Mouse (Mus musculus): ENCODE data around the gene Arf5. TPM values are rescaled to one million over a fixed set of nuclear protein-coding genes. Genes with fewer than 3 reads are reported as not detected.

Arf5 gene
- total RNA-seq, 2 experiments from 2014 or later = 295 to 301 TPM

GRCm38 (mm10) chr6:28423767-28424695, 671 bp downstream of the Arf5 start:
- intact Hi-C loops (cut with DNase I) = loop anchor here (1.0 to 10.0 kb wide), 3 partner anchors 56 to 601 kb away; partner anchors contain the start of gene Lrrc4
- peak; percentile 56 to 57 for DNase-seq (ENCODE audit: low spot score in 2 of 2)

GRCm38 (mm10) chr6:28425019-28425418, 1.7 kb downstream of the Arf5 start:
- DNase-seq (ENCODE audit: low spot score in 2 of 2) = no peak
- intact Hi-C loops (cut with DNase I) = loop anchor here (10.0 kb wide), 1 partner anchor 600 kb away; no protein-coding TSS in a partner anchor

GRCm38 (mm10) chr6:28427096-28427839, 3.9 kb downstream of the Arf5 start, which contains the start of gene Fscn3:
Gene Fscn3 (plus strand): TSS chr6:28427789.
- DNase-seq (ENCODE audit: low spot score in 2 of 2) = no peak
- intact Hi-C loops (cut with DNase I) = loop anchor here (10.0 kb wide), 1 partner anchor 598 kb away; no protein-coding TSS in a partner anchor

GRCm38 (mm10) chr6:28428290-28428689, 4.9 kb downstream of the Arf5 start, which contains the start of gene Gcc1:
Gene Gcc1 (minus strand): TSS chr6:28428390.
- intact Hi-C loops (cut with DNase I) = loop anchor here (10.0 kb wide), 1 partner anchor 597 kb away; no protein-coding TSS in a partner anchor

GRCm38 (mm10) chr6:28429870-28430269, 6.5 kb downstream of the Arf5 start:
- intact Hi-C loops (cut with DNase I) = loop anchor here (10.0 kb wide), 1 partner anchor 595 kb away; no protein-coding TSS in a partner anchor
- no peak for DNase-seq (ENCODE audit: low spot score in 2 of 2)

More at GRCm38 (mm10) chr6:28428290-28428689, 4.9 kb downstream of the Arf5 start, which contains the start of gene Gcc1:
- no peak for DNase-seq (ENCODE audit: low spot score in 2 of 2)

- intact Hi-C loops (cut with DNase I) = no loop called here
- DNase-seq (ENCODE audit: low spot score in 2 of 2) = no peak
Measured at GRCm38 (mm10) chr6:28430795-28431537, 7.6 kb downstream of the Arf5 start.

GRCm38 (mm10) chr6:28431538-28431855, 8.1 kb downstream of the Arf5 start:
- DNase-seq (ENCODE audit: low spot score in 2 of 2) = no peak
- intact Hi-C loops (cut with DNase I) = no loop called here

GRCm38 (mm10) chr6:28447937-28448336, 24.6 kb downstream of the Arf5 start:
- intact Hi-C loops (cut with DNase I) = no loop called here
- peak in 1 of 2 experiments; percentile 11 for DNase-seq (ENCODE audit: low spot score in 2 of 2)

- no peak for DNase-seq (ENCODE audit: low spot score in 2 of 2)
- intact Hi-C loops (cut with DNase I) = no loop called here
Measured at GRCm38 (mm10) chr6:28449253-28449652, 25.9 kb downstream of the Arf5 start, which contains the start of gene Pax4. Gene Pax4 (minus strand): TSS chr6:28449353.

GRCm38 (mm10) chr6:28450481-28450880, 27.1 kb downstream of the Arf5 start:
- no peak for DNase-seq (ENCODE audit: low spot score in 2 of 2)
- intact Hi-C loops (cut with DNase I) = no loop called here

GRCm38 (mm10) chr6:28450977-28451376, 27.6 kb downstream of the Arf5 start:
- intact Hi-C loops (cut with DNase I) = no loop called here
- no peak for DNase-seq (ENCODE audit: low spot score in 2 of 2)

- intact Hi-C loops (cut with DNase I) = no loop called here
- no peak for DNase-seq (ENCODE audit: low spot score in 2 of 2)
Measured at GRCm38 (mm10) chr6:28459221-28459668, 35.9 kb downstream of the Arf5 start.

- intact Hi-C loops (cut with DNase I) = no loop called here
- peak; percentile 44 to 59 for DNase-seq (ENCODE audit: low spot score in 2 of 2)
Measured at GRCm38 (mm10) chr6:28460534-28460933, 37.2 kb downstream of the Arf5 start.

- no peak for DNase-seq (ENCODE audit: low spot score in 2 of 2)
- intact Hi-C loops (cut with DNase I) = no loop called here
Measured at GRCm38 (mm10) chr6:28464630-28465029, 41.3 kb downstream of the Arf5 start.

GRCm38 (mm10) chr6:28470017-28470602, 46.8 kb downstream of the Arf5 start:
- intact Hi-C loops (cut with DNase I) = no loop called here
- DNase-seq (ENCODE audit: low spot score in 2 of 2) = no peak

- intact Hi-C loops (cut with DNase I) = no loop called here
- no peak for DNase-seq (ENCODE audit: low spot score in 2 of 2)
Measured at GRCm38 (mm10) chr6:28470621-28471020, 47.3 kb downstream of the Arf5 start.

- intact Hi-C loops (cut with DNase I) = no loop called here
- DNase-seq (ENCODE audit: low spot score in 2 of 2) = no peak
Measured at GRCm38 (mm10) chr6:28471284-28472035, 48.1 kb downstream of the Arf5 start.

GRCm38 (mm10) chr6:28474211-28474610, 50.9 kb downstream of the Arf5 start:
- intact Hi-C loops (cut with DNase I) = no loop called here
- no peak for DNase-seq (ENCODE audit: low spot score in 2 of 2)
